14 mouse cellular contexts compared by ENCODE assay signal in the genomic region with DNA sequence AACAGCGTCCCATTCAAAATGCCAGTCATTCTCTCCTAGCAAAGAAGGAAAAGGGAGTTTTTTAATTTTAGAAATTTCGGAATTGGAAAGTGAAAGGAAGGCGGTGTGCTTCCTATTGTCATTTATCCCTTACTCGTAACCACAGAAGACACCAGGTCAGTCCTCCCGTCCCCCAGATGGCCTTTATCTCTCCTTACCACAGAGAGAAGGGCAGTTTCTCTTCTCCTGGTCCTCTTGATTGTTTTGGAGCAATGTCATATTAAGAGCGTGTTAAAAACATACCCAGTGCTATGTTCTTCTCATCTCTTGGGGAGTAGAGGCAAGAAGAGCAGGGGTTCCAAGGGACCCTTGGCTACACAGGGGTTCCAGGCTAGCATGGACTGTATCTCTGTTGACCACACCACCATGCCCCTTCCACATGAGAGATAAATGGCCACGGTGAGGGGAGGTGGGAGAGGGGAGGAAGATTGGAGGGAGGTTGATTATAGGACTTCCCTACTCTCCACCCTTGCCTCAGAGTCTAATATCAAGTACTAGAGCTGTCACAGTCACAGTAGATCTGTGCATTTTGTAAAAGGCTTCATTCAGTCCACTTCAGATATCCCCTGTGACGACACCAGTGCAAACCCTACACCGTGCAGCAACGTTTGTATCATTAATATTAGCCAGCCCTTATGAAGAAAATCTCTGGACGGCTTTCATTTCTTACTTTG.
"Had no signal": no experiment of that assay in that cellular context is flagged by ENCODE, and none has a peak within 500 bp of the region (broad histone marks: within the 10 kb centered on the region; RNA-seq: fewer than 3 reads in every experiment).

No protein-coding gene starts in this region.

- H3K36me3 ChIP-seq: intestine, embryonic 15.5 days; limb, embryonic 13.5 days; midbrain, embryonic 13.5 days; stomach, embryonic 15.5 days had no signal

- ATAC-seq: intestine, embryonic 15.5 days; midbrain, embryonic 13.5 days had no signal

- H3K4me1 ChIP-seq: intestine, embryonic 15.5 days; limb, embryonic 13.5 days; midbrain, embryonic 13.5 days; stomach, embryonic 15.5 days had no signal

- DNase-seq: kidney, adult 18-20 months; kidney, postnatal 10 days; kidney, postnatal 4 days; left cerebral cortex, postnatal 4 days; lung, adult 18-20 months; lung, postnatal 36 days; retina, postnatal 1 day; thymus, adult 2 months; thymus, postnatal 25 days had no signal

- H3K9ac ChIP-seq: intestine, embryonic 15.5 days; limb, embryonic 13.5 days; midbrain, embryonic 13.5 days; stomach, embryonic 15.5 days had no signal

- H3K9me3 ChIP-seq: intestine, embryonic 15.5 days; limb, embryonic 13.5 days; midbrain, embryonic 13.5 days; stomach, embryonic 15.5 days had no signal

- H3K4me3 ChIP-seq: intestine, embryonic 15.5 days; layer of hippocampus, adult 2 months; limb, embryonic 13.5 days; midbrain, embryonic 13.5 days; stomach, embryonic 15.5 days had no signal

- H3K27ac ChIP-seq: intestine, embryonic 15.5 days; layer of hippocampus, adult 2 months; limb, embryonic 13.5 days; midbrain, embryonic 13.5 days; stomach, embryonic 15.5 days had no signal

- H3K27me3 ChIP-seq: intestine, embryonic 15.5 days; limb, embryonic 13.5 days; midbrain, embryonic 13.5 days; stomach, embryonic 15.5 days had no signal

- H3K4me2 ChIP-seq: intestine, embryonic 15.5 days; limb, embryonic 13.5 days; midbrain, embryonic 13.5 days; stomach, embryonic 15.5 days had no signal
